Mouse (Mus musculus) heart, embryonic 16.5 days (tissue): ENCODE measurements around the gene Rnaseh2a. TPM values are rescaled to one million over a fixed set of nuclear protein-coding genes. Genes with fewer than 3 reads are reported as not detected.
"Not testable (repeated sequence)": the region's sequence is repeated elsewhere in the genome, so short reads cannot be mapped to it uniquely, and the experiment has no call there.

ENCODE experiments used
- ATAC-seq: fragments of 200-750 bp; cut with Nextera tagmentation; replicated peaks from 2 replicates; pipeline ENCODE4 v1.8.0; 2017; ENCODE audit warnings: moderate number of reproducible peaks; ENCODE audit not compliant: insufficient read depth, low FRiP score; ENCODE audit errors: extremely low read depth
- H3K27ac ChIP-seq: fragments of 300-500 bp; sonication (generic); 2 replicates; pipeline ENCODE4 v1.5.1; 2014; ENCODE audit warnings: mild to moderate bottlenecking, low read length, control low read depth, moderate library complexity
- H3K27me3 ChIP-seq: fragments of 300-500 bp; sonication (generic); 2 replicates; pipeline ENCODE4 v1.6.1; 2014; ENCODE audit warnings: low read length, mixed read lengths; ENCODE audit not compliant: control insufficient read depth, insufficient read depth
- H3K36me3 ChIP-seq: fragments of 300-500 bp; sonication (generic); 2 replicates; pipeline ENCODE4 v1.6.1; 2014; ENCODE audit not compliant: control insufficient read depth, insufficient read depth
- H3K4me1 ChIP-seq: fragments of 300-500 bp; sonication (generic); 2 replicates; pipeline ENCODE4 v1.6.1; 2014; ENCODE audit warnings: low read length, mixed read lengths; ENCODE audit not compliant: control insufficient read depth, insufficient read depth
- H3K4me2 ChIP-seq: fragments of 300-500 bp; sonication (generic); 2 replicates; pipeline ENCODE4 v1.6.1; 2014; ENCODE audit warnings: low read depth, mild to moderate bottlenecking, control low read depth, low read length
- H3K4me3 ChIP-seq: fragments of 300-500 bp; sonication (generic); 2 replicates; pipeline ENCODE4 v1.5.1; 2014; ENCODE audit warnings: mild to moderate bottlenecking, control low read depth, low read length
- H3K9ac ChIP-seq: fragments of 300-500 bp; sonication (generic); 2 replicates; pipeline ENCODE4 v1.6.1; 2014; ENCODE audit warnings: low read length, control low read depth
- H3K9me3 ChIP-seq: fragments of 300-500 bp; sonication (generic); replicated peaks from 2 replicates; pipeline ENCODE4 v1.6.1; 2016; ENCODE audit warnings: low read length; ENCODE audit not compliant: control insufficient read depth
- WGBS: fragments of 180-500 bp; shearing (Covaris S2); extraction: QIAGEN DNeasy Blood & Tissue Kit; methylation state at CpG from one replicate; pipeline ENCODE4 v1.1.7; 2014; 5-methylcytosine and 5-hydroxymethylcytosine counted together
- microRNA-seq: library from miRNA; unstranded; fragments of <30 nt; microRNA quantifications from one replicate; pipeline ENCODE4, GENCODE M21; 2017
- polyA plus RNA-seq: library from polyadenylated mRNA; unstranded; fragments of >200 nt; fragmentation: Nextera tagmentation; extraction: Ambion mirVana; gene quantifications from 2 replicates; pipeline ENCODE4 v1.2.1, GENCODE M21; 2015

Rnaseh2a gene
- polyA plus RNA-seq, 1 experiment from 2014 or later: 82.7 TPM

- H3K9me3 ChIP-seq: no peaks in the 10 kb centered on the region
- peak within 1 kb of the TSS; percentile 16 for H3K27ac ChIP-seq
- H3K4me2 ChIP-seq: peak within 1 kb of the TSS; percentile 97
- peak within 1 kb of the TSS; percentile 81 for H3K9ac ChIP-seq
- no peaks in the 10 kb centered on the region for H3K36me3 ChIP-seq
- peak; percentile 92 for ATAC-seq
- 1% methylated on average over 45 of the region's 45 CpGs for WGBS
- peak within 1 kb of the TSS; percentile 71 for H3K4me3 ChIP-seq
- H3K4me1 ChIP-seq: peaks cover 10% of the 10 kb centered on the region; the same call in 1 of the 2 replicates
- peaks cover 39% of the 10 kb centered on the region for H3K27me3 ChIP-seq
Measured at GRCm38 (mm10) chr8:84908421-84909161, 61.0 kb downstream of the Rnaseh2a start, which contains the start of gene Dnase2a. Gene Dnase2a, plus strand, starts transcription at chr8:84908560.

- Histone ChIP-seq H3K4me3 (peak overlapping the region; percentile 71), H3K4me2 (peak overlapping the region; percentile 97), H3K9ac (peak overlapping the region; percentile 81), H3K27me3 (peaks cover 38% of the 10 kb centered on the region), H3K4me1 (peaks cover 12% of the 10 kb centered on the region; the same call in 1 of the 2 replicates)
- not testable (repeated sequence) for H3K36me3 ChIP-seq, H3K9me3 ChIP-seq, ATAC-seq, H3K27ac ChIP-seq
- WGBS: 27% methylated on average over 6 of the region's 7 CpGs
Measured at GRCm38 (mm10) chr8:84907979-84908378, 61.6 kb downstream of the Rnaseh2a start.

- ATAC-seq: no peak
- Histone ChIP-seq H3K27me3 (peaks cover 33% of the 10 kb centered on the region), H3K27ac (no peak overlapping the region), H3K4me1 (peaks cover 7% of the 10 kb centered on the region; the same call in 1 of the 2 replicates), H3K4me3 (no peak overlapping the region), H3K9me3 (no peaks in the 10 kb centered on the region), H3K4me2 (no peak overlapping the region), H3K36me3 (no peaks in the 10 kb centered on the region), H3K9ac (no peak overlapping the region)
- WGBS: 71% methylated on average over 8 of the region's 8 CpGs
Measured at GRCm38 (mm10) chr8:84907493-84907892, 62.1 kb downstream of the Rnaseh2a start.

- WGBS: 93% methylated on average over 9 of the region's 9 CpGs
Measured at GRCm38 (mm10) chr8:84907037-84907436, 62.5 kb downstream of the Rnaseh2a start.

More at GRCm38 (mm10) chr8:84907037-84907436, 62.5 kb downstream of the Rnaseh2a start:
- ATAC-seq: no peak
- Histone ChIP-seq H3K4me3 (no peak overlapping the region), H3K9ac (no peak overlapping the region), H3K4me1 (0 out of 2 replicates have a peak, but pooled peaks cover 7% of the 10 kb centered on the region), H3K4me2 (no peak overlapping the region), H3K27me3 (peaks cover 29% of the 10 kb centered on the region), H3K27ac (no peak overlapping the region), H3K9me3 (no peaks in the 10 kb centered on the region), H3K36me3 (no peaks in the 10 kb centered on the region)

Small RNA genes within 50 kb of the gene (microRNA-seq; reads per million reads assigned to microRNA genes)
- not detected for gene Gm24197

Other genes with a start within 250 kb of the Rnaseh2a start
- gene G430095P16Rik, start 246.8 kb downstream of the Rnaseh2a start, polyA plus RNA-seq: 3.1 and 4.7 TPM in 2 replicates
- gene Nfix, start 169.4 kb downstream of the Rnaseh2a start, polyA plus RNA-seq: 12.7 and 15.9 TPM in 2 replicates
- 6.6 and 6.8 TPM in 2 replicates for gene Dand5, start 146.9 kb downstream of the Rnaseh2a start, polyA plus RNA-seq
- gene Gadd45gip1, start 138.2 kb downstream of the Rnaseh2a start, polyA plus RNA-seq: 47.7 and 48.3 TPM in 2 replicates
- 128 and 131 TPM in 2 replicates for gene Rad23a, start 129.1 kb downstream of the Rnaseh2a start, polyA plus RNA-seq
- gene Calr, start 122.8 kb downstream of the Rnaseh2a start, polyA plus RNA-seq: 630 and 641 TPM in 2 replicates
- gene Farsa, start 112.8 kb downstream of the Rnaseh2a start, polyA plus RNA-seq: 63.2 and 64.4 TPM in 2 replicates
- gene Syce2, start 97.7 kb downstream of the Rnaseh2a start, polyA plus RNA-seq: 26.2 and 35.4 TPM in 2 replicates
- 43.1 and 46.0 TPM in 2 replicates for gene Gcdh, start 75.8 kb downstream of the Rnaseh2a start, polyA plus RNA-seq
- gene Klf1, start 67.8 kb downstream of the Rnaseh2a start, polyA plus RNA-seq: 1.3 and 1.4 TPM in 2 replicates
- 5.2 and 6.3 TPM in 2 replicates for gene Dnase2a, start 61.2 kb downstream of the Rnaseh2a start, polyA plus RNA-seq
- 0.09 and 0.14 TPM in 2 replicates for gene Mast1, start 32.4 kb downstream of the Rnaseh2a start, polyA plus RNA-seq
- gene Rtbdn, start 22.8 kb downstream of the Rnaseh2a start, polyA plus RNA-seq: 0.24 and 0.38 TPM in 2 replicates
- not detected in 2 replicates for gene Gm49661, start 334 bp downstream of the Rnaseh2a start, polyA plus RNA-seq
- 591 and 662 TPM in 2 replicates for gene Prdx2, start 180 bp downstream of the Rnaseh2a start, polyA plus RNA-seq
- 11.7 and 15.3 TPM in 2 replicates for gene Junb, start 9.0 kb upstream of the Rnaseh2a start, polyA plus RNA-seq
- 8.9 and 9.1 TPM in 2 replicates for gene Hook2, start 20.8 kb upstream of the Rnaseh2a start, polyA plus RNA-seq
- not detected in 2 replicates for gene Best2, start 44.8 kb upstream of the Rnaseh2a start, polyA plus RNA-seq
- gene Asna1, start 55.5 kb upstream of the Rnaseh2a start, polyA plus RNA-seq: 111 and 112 TPM in 2 replicates
- 61.9 and 76.5 TPM in 2 replicates for gene Trir, start 57.1 kb upstream of the Rnaseh2a start, polyA plus RNA-seq
- gene Tnpo2, start 67.1 kb upstream of the Rnaseh2a start, polyA plus RNA-seq: 18.8 and 21.5 TPM in 2 replicates
- 19.5 and 20.6 TPM in 2 replicates for gene Fbxw9, start 90.3 kb upstream of the Rnaseh2a start, polyA plus RNA-seq
- gene Gm5741, start 98.2 kb upstream of the Rnaseh2a start, polyA plus RNA-seq: not detected in 2 replicates
- 48.5 and 51.5 TPM in 2 replicates for gene Dhps, start 102.0 kb upstream of the Rnaseh2a start, polyA plus RNA-seq
- gene Wdr83os, start 111.0 kb upstream of the Rnaseh2a start, polyA plus RNA-seq: 115 TPM in 2 replicates
- 46.6 and 47.0 TPM in 2 replicates for gene Wdr83, start 111.5 kb upstream of the Rnaseh2a start, polyA plus RNA-seq
- gene Man2b1, start 113.5 kb upstream of the Rnaseh2a start, polyA plus RNA-seq: 33.9 and 39.3 TPM in 2 replicates
- 1.1 and 1.5 TPM in 2 replicates for gene Zfp791, start 153.3 kb upstream of the Rnaseh2a start, polyA plus RNA-seq
- not detected in 2 replicates for gene Cks1brt, start 182.2 kb upstream of the Rnaseh2a start, polyA plus RNA-seq